Mouse (Mus musculus): ENCODE data around the gene Nckap5l. TPM values are rescaled to one million over a fixed set of nuclear protein-coding genes. Genes with fewer than 3 reads are reported as not detected.
"Not testable (repeated sequence)": the region's sequence is repeated elsewhere in the genome, so short reads cannot be mapped to it uniquely, and the experiment has no call there.

Gene Nckap5l
- polyA plus RNA-seq, 1 experiment: 13.0 TPM

DNA sequence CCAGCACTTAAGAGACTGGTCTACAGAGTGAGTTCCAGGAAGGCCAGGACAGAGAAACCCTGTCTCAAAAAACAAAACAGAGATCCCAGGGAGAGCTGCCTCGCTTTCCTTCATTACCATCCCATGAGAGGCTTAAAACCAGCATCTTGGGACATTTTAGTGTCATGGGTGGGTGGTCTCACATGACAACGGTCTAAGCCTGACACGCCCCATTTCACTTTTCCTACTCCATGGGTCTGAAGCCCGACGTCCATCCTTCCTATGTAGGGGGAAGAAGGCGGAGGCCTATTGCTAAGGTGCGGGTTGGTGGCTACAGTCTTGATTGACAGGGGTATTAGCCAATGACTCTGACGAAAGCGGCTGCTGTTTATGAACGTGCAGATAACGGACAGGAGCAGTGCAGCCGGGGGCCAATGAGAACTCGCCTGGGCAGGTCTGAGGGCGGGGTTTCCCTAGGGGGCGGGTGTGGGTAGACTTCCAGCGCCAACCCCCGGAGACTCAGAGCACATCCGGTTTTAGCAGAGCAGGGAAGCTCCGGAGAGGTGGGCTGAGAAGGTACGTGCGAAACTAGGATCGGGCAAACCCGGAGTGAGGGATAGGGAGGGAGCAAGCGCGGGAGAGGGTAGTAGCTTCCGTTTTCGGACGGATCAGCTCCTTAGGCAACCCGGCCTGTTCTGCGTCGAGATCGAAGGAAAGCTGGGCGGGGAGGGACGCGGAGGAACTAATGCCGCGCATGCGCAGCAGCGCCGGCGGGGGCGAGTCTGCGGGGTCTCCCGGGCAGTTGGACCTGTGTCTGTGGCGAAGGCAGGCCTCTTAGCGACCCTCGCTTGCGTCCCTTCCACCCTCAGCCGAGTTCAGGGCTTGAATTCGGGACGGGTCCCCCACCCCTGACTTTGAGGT lies 64.8 kb downstream of the Nckap5l start, which contains the start of gene Tmbim6:
Tmbim6 (plus strand) TSS at position 397 of the 900 bp plus-strand sequence.
- Histone ChIP-seq H3K4me1 (ENCODE audit: control insufficient read depth, insufficient read depth, low read length) (peaks cover 19% of the 10 kb centered on the region), H3K4me3 (replicated peaks; ENCODE audit: extremely low read depth, low read depth, low read length) (peak within 1 kb of the TSS; percentile 97)
- WGBS: under 1% methylated on average over 51 of the region's 51 CpGs
- DNase-seq: peak; percentile 97
- no peak for TF ChIP-seq CTCF (IDR thresholded peaks at IDR 0.05; ENCODE audit: insufficient read depth, low read length)
- peak; percentile 97 for TF ChIP-seq POLR2A (IDR thresholded peaks at IDR 0.05; ENCODE audit: borderline replicate concordance, extremely low read depth, low read depth, low read length)

DNA sequence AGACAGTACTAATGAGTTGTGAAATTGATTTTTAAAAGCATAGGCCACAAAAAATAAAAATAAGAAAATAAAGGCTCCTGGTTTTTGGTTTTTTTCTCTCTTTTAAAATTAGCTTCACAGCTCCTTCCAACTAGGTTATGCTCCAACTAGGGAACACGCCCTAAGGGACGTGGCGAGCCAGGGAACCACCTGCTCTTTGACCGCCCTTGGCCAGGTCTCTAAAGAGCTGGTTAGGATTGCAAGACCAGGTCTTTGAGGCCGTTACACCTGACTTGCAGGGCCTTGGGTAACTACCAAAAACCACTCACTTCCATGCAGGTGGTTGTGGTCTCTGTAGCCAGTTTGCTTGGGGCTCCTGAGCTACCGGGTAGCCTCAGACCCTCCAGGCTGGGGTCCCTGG lies 65.6 kb downstream of the Nckap5l start:
- Histone ChIP-seq H3K4me3 (replicated peaks; ENCODE audit: extremely low read depth, low read depth, low read length) (no peak overlapping the region), H3K4me1 (ENCODE audit: control insufficient read depth, insufficient read depth, low read length) (peaks cover 19% of the 10 kb centered on the region)
- TF ChIP-seq POLR2A (IDR thresholded peaks at IDR 0.05; ENCODE audit: borderline replicate concordance, extremely low read depth, low read depth, low read length) (no peak), CTCF (IDR thresholded peaks at IDR 0.05; ENCODE audit: insufficient read depth, low read length) (no peak)
- WGBS: 62% methylated on average over 6 of the region's 6 CpGs
- DNase-seq: no peak

DNA sequence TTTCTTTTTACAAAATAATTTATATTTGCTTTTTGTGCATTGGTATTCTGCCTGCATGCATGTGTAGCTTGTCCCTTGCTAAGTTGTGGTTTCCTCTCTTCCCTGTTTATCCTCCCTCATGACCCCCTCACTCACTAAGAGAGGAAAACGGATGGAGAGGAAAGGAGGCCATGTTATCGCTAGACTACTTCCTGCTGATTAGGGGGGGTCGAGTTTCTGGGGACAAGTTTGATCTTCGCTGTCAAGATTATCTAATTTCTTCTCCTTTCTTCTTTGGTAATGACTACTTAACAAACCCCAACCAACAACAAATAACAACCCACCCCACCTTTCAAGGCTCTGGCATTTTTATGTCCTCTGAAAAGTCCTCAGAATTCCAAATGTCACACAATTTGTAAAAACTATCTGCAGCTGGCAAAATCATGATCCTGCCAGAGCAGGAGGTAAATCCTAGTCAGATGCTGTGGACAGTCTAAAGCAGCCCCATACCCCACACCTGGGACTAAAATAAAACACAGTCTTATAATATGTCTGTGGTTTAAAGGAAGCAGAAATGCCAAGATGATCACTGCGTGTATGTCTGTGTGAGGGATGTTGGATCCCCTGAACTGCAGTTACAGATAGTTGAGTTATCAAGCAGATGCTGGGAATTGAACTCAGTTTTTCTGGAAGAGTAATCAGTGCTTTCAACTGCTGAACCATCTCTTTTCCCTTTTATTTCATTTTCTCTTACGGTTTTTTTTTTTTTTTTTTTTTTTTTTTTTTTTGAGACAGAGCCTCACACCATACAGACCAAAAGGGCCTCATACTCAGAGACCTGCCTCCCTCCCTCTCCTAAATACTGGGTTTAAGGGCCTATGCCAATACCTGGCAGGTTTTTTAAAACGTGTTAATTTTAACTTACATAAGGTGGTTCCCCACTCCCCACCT lies 66.8 kb downstream of the Nckap5l start:
- Histone ChIP-seq H3K4me3 (replicated peaks; ENCODE audit: extremely low read depth, low read depth, low read length) (no peak overlapping the region), H3K4me1 (ENCODE audit: control insufficient read depth, insufficient read depth, low read length) (peaks cover 9% of the 10 kb centered on the region; the same call in 1 of the 2 replicates)
- TF ChIP-seq CTCF (IDR thresholded peaks at IDR 0.05; ENCODE audit: insufficient read depth, low read length): no peak
- no peak for TF ChIP-seq POLR2A (IDR thresholded peaks at IDR 0.05; ENCODE audit: borderline replicate concordance, extremely low read depth, low read depth, low read length)
- 43% methylated on average over 7 of the region's 7 CpGs for WGBS
- DNase-seq: no peak

DNA sequence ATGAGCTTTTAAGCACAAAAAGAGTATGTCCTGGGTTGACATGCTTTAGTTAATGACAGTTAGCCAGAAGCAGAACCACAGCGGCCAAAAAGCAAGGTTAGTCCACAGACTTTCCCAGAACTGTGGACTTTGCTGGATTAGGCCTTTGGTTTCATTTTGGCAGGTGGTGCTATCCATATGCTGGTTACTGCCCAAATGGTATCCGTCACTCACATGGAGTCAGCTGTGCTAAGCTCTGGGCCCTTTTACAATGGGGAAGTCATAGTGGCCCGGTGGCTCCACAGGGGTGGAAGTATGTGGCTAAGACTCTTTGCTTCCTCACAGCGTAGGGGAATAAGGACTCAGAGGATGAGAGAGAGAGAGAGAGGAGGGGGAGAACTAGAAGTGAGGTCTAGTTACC lies 69.6 kb downstream of the Nckap5l start:
- Histone ChIP-seq H3K4me1 (ENCODE audit: control insufficient read depth, insufficient read depth, low read length) (0 out of 2 replicates have a peak, but pooled peaks cover 2% of the 10 kb centered on the region), H3K4me3 (replicated peaks; ENCODE audit: extremely low read depth, low read depth, low read length) (no peak overlapping the region)
- no peak for TF ChIP-seq CTCF (IDR thresholded peaks at IDR 0.05; ENCODE audit: insufficient read depth, low read length)
- TF ChIP-seq POLR2A (IDR thresholded peaks at IDR 0.05; ENCODE audit: borderline replicate concordance, extremely low read depth, low read depth, low read length): no peak
- 71% methylated on average over 4 of the region's 4 CpGs for WGBS
- DNase-seq: no peak

DNA sequence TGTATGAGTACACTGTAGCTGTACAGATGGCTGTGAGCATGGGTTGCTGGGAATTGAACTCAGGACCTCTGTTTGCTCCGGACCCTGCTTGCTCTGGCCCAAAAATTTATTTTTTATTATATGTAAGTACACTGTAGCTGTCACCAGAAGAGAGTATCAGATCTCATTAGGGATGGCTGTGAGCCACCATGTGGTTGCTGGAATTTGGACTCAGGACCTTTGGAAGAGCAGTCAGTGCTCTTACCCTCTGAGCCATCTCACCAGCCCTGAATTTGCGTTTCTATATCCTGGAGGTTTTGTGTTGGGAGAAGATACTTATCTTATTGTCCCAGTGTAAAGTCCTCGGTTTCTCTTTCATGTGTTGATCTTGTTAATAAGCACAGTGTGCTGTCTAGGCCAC lies 70.8 kb downstream of the Nckap5l start:
- no peak for TF ChIP-seq CTCF (IDR thresholded peaks at IDR 0.05; ENCODE audit: insufficient read depth, low read length)
- TF ChIP-seq POLR2A (IDR thresholded peaks at IDR 0.05; ENCODE audit: borderline replicate concordance, extremely low read depth, low read depth, low read length): no peak
- Histone ChIP-seq H3K4me3 (replicated peaks; ENCODE audit: extremely low read depth, low read depth, low read length) (no peak overlapping the region), H3K4me1 (ENCODE audit: control insufficient read depth, insufficient read depth, low read length) (no peaks in the 10 kb centered on the region)
- 66% methylated on average over 3 of the region's 3 CpGs for WGBS
- no peak for DNase-seq

DNA sequence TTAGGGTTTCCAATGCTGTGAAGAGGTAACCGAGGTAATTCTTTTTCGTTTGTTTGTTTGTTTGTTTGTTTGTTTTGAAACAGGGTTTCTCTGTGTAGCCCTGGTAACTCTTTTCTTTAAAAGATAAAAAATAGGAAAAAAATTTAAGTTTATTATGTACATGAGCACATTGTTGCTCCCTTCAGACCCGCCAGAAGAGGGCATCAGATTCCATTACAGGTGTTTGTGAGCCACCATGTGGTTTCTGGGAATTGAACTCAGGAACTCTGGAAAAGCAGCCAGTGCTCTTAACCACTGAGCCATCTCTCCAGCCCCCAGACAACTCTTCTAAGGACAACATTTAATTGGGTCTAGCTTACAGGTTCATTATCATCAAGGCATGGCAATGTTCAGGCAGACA lies 71.4 kb downstream of the Nckap5l start:
- H3K4me1 ChIP-seq (ENCODE audit: control insufficient read depth, insufficient read depth, low read length); H3K4me3 ChIP-seq (replicated peaks; ENCODE audit: extremely low read depth, low read depth, low read length); DNase-seq: not testable (repeated sequence)
- WGBS: 68% methylated on average over 3 of the region's 3 CpGs

DNA sequence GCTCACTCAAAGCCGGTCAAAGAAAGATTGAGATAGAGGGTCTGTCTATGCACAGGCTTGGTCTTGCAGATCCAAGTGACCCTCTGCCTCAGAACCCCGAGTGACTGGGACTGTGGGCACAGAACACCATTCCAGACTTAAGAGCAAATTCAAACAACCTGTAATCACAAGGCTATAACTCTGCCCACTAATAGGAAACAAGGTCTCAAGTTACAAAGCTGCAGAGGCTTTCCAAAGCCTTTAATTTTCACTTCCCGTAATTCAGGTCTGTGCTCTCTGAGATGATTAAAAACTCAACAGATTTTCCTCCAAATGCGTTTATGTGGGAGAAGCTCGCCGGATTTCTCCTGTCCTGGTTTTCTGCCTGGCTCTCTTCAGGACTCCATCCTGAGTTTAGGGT lies 73.5 kb downstream of the Nckap5l start:
- TF ChIP-seq POLR2A (IDR thresholded peaks at IDR 0.05; ENCODE audit: borderline replicate concordance, extremely low read depth, low read depth, low read length) (no peak), CTCF (IDR thresholded peaks at IDR 0.05; ENCODE audit: insufficient read depth, low read length) (no peak)
- Histone ChIP-seq H3K4me1 (ENCODE audit: control insufficient read depth, insufficient read depth, low read length) (no peaks in the 10 kb centered on the region), H3K4me3 (replicated peaks; ENCODE audit: extremely low read depth, low read depth, low read length) (no peak overlapping the region)
- DNase-seq: no peak
- WGBS: 57% methylated on average over 6 of the region's 6 CpGs

DNA sequence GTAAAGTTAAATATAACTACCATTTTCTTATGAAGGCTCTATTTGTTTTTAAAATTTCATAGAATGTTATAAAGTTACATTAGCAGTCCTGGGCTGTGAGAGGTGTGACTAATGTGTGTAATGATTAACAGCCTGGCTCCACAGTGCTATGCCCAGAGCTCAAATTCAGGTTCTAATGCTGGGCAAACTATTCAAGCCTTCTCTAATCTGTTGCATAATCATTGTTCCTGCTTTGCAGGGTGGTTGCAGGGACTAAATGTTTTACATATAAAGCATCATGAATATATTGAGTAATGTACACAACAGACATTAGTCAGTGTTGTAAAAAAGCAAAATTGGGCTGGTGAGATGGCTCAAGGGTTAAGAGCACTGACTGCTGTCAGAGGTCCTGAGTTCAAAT lies 74.7 kb downstream of the Nckap5l start:
- no peak for TF ChIP-seq POLR2A (IDR thresholded peaks at IDR 0.05; ENCODE audit: borderline replicate concordance, extremely low read depth, low read depth, low read length)
- no peak for TF ChIP-seq CTCF (IDR thresholded peaks at IDR 0.05; ENCODE audit: insufficient read depth, low read length)
- H3K4me1 ChIP-seq (ENCODE audit: control insufficient read depth, insufficient read depth, low read length): no peaks in the 10 kb centered on the region
- no peak for DNase-seq
- no peak overlapping the region for H3K4me3 ChIP-seq (replicated peaks; ENCODE audit: extremely low read depth, low read depth, low read length)

DNA sequence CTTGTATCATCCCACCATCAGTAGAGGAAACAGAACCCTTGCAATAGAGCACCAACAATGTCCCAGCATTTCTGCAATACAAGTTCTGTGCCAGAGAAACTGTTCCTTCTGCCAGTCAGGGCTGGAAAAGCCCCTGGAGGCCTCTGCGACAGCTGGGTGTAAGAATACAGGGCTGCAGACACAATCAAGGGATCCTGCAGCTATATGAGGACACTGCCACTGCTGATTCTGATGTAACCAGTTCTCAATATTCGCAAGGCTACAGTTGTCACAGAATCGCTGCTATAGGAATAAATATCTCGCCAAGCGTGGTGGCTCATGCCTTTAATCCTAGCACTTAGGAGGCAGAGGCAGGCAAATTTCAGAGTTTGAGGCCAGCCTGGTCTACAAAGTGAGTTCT lies 81.3 kb downstream of the Nckap5l start:
- TF ChIP-seq POLR2A (IDR thresholded peaks at IDR 0.05; ENCODE audit: borderline replicate concordance, extremely low read depth, low read depth, low read length) (no peak), CTCF (IDR thresholded peaks at IDR 0.05; ENCODE audit: insufficient read depth, low read length) (no peak)
- Histone ChIP-seq H3K4me3 (replicated peaks; ENCODE audit: extremely low read depth, low read depth, low read length) (no peak overlapping the region), H3K4me1 (ENCODE audit: control insufficient read depth, insufficient read depth, low read length) (no peaks in the 10 kb centered on the region)
- WGBS: 93% methylated on average over 5 of the region's 5 CpGs
- no peak for DNase-seq

All from lung, adult 2 months (tissue).